Mouse (Mus musculus): ENCODE measurements around the gene Bach1.

GRCm38 (mm10) chr16:87781637-87782036 is 82.9 kb downstream of the Bach1 start:
- no peak for TF ChIP-seq CTCF (IDR thresholded peaks at IDR 0.05; ENCODE audit: extremely low read depth, insufficient read depth, insufficient read length, insufficient replicate concordance)
- TF ChIP-seq POLR2A (IDR thresholded peaks at IDR 0.05; ENCODE audit: low read depth, low read length) = no peak

Measured in spleen, adult 2 months (tissue).